Mouse (Mus musculus) ovary, postnatal 14 days (tissue): ENCODE results near the gene Serpinb9f.
"Not testable (repeated sequence)": the region's sequence is repeated elsewhere in the genome, so short reads cannot be mapped to it uniquely, and the experiment has no call there.

Source experiments
- DNase-seq: peaks from one replicate; pipeline ENCODE4 v3.0.0; 2022; ENCODE audit warnings: low spot score

The Serpinb9f gene

GRCm38 (mm10) chr13:33323777-33324176, at the start of gene Serpinb9f:
Gene Serpinb9f (plus strand): TSS chr13:33324077.
- not testable (repeated sequence) for DNase-seq

DNA sequence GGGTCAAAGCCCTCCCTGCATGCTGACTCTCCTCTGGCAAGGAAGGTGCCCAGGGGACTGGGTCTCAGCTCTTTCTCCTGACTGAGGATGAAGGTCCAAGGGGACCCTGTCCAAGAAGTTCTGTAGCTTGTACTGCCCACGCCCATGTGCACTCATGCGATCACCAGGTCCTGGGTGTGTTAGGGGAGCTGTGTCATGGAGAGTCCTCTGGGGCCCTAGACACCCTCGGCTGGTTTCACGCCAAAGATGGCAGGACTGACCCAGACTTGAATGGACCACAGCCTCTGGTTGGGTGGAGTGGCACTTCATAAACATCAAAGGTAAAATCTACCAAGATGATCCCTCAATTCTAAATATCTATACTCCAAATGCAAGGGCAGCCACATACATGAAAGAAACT, 15.2 kb upstream of the Serpinb9f start:
- DNase-seq, result not testable (repeated sequence)

DNA sequence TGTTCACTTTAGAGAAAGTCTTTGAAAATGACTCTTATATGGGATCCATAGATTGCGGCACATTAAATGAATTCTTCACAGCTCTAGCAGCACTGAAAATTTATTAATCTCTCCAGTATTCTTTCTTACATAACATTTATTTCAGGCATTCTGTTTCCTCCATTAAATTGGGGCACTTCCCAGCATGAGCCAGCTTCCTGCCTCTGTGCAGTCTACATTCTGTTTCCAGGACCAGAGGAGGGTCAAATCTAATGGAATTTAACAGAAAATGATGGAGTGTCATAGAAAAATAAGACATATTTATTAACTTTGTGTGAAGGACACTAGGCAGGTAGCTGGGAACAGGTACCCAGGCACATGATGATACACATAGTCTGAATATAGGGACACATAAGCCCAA, 32.8 kb downstream of the Serpinb9f start:
- DNase-seq, result not testable (repeated sequence)
